Mouse (Mus musculus) heart, postnatal 14 days (tissue): ENCODE measurements around the gene Pecam1. TPM values are rescaled to one million over a fixed set of nuclear protein-coding genes. Genes with fewer than 3 reads are reported as not detected.
A peak's percentile ranks its signal among the peaks of the same experiment; 100 is the strongest.

Experiments used
- DNase-seq, 2 experiments: peaks; one replicate each; pipeline ENCODE4 v3.0.0; 2021 to 2022
- intact Hi-C: fragments of 180-260 bp; cut with DNase I; formaldehyde crosslinking; loops from one replicate; pipeline ENCODE4 v1.15.1; 2025
- microRNA-seq, 2 experiments: library from miRNA; unstranded; fragments of <30 nt; microRNA quantifications; one replicate each; pipeline ENCODE4 v1.2.0; 2021 to 2022
- total RNA-seq, 2 experiments: library from RNA; stranded (reverse); gene quantifications; 2 replicates each; pipeline ENCODE4 v1.2.3; 2021

Gene Pecam1
- total RNA-seq, 2 experiments from 2014 or later = 173 to 180 TPM

GRCm38 (mm10) chr11:106612961-106613637, 137.3 kb downstream of the Pecam1 start, which contains the start of gene Tex2:
Gene Tex2 (minus strand): TSS chr11:106613423.
- intact Hi-C loops = loop anchor here (5.0 kb wide), 1 partner anchor 41 kb away; no protein-coding TSS in a partner anchor
- DNase-seq = peak; percentile 97 to 98

GRCm38 (mm10) chr11:106612209-106612960, 138.0 kb downstream of the Pecam1 start:
- intact Hi-C loops = loop anchor here (5.0 kb wide), 1 partner anchor 40 kb away; no protein-coding TSS in a partner anchor

DNA sequence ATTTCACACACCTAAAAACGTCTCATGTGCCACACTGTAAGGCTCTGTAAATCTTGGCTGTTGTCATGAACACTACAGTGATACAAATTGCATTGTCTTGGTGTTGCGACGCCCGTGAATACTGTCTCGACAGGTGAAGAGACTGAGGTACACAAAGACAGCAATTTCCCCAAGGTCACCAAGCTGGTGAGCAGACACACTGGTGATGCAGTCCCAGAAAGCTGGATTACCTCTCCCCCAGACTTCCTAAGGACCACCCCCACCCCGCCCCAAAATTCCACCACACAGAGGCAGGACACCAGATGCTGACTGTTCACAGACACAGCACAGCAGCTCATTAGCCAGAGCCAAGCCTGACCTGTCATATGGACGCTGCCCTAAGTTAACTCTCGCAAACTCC, 140.7 kb downstream of the Pecam1 start:
- intact Hi-C loops = loop anchor here (5.0 kb wide), 1 partner anchor 37 kb away; no protein-coding TSS in a partner anchor
- DNase-seq = no peak

More at GRCm38 (mm10) chr11:106612209-106612960, 138.0 kb downstream of the Pecam1 start:
- peak; percentile 48 to 68 for DNase-seq

DNA sequence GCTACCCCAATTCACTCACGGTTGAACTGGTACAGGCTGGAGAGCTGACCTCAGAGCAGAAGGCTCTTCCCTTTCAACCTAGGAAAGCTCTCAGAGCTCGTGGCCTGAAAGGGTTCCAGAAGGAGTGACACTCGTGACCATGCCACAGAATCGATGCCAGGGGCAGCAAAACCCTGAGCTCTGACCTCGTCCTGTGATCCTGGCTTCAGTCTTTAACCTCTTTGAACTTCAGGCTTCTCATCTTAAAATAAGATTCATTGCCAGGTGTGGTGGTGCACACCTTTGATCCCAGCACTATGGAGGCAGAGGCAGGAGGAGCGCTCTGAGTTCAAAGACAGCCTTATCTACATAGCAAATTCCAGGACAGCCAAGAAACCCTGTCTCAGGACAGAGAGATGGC, 143.1 kb downstream of the Pecam1 start:
- no peak for DNase-seq

GRCm38 (mm10) chr11:106606042-106606441, 144.4 kb downstream of the Pecam1 start:
- no peak for DNase-seq
- intact Hi-C loops = no loop called here

More for the DNA sequence above, 143.1 kb downstream of the Pecam1 start:
- intact Hi-C loops = no loop called here

Small RNA genes lying within 50 kb of the gene (microRNA-seq; reads per million reads assigned to microRNA genes)
- 0 to 0.36 reads per million in 2 experiments for gene Gm25994
- gene Mir3064 = 19.6 to 21.0 reads per million in 2 experiments

Other genes with a start within 250 kb of the Pecam1 start
- 10 to 100 TPM; 38.2 to 39.2 TPM for gene Tex2, start 137.2 kb downstream of the Pecam1 start, total RNA-seq
- gene Milr1, start 598 bp upstream of the Pecam1 start, total RNA-seq = 1 to 10 TPM; 1.3 to 1.4 TPM
- 1 to 10 TPM; 3.8 to 4.1 TPM for gene Polg2, start 28.9 kb upstream of the Pecam1 start, total RNA-seq
- gene Ddx5, start 38.6 kb upstream of the Pecam1 start, total RNA-seq = 100 to 1,000 TPM; 425 to 428 TPM
- gene Cep95, start 38.6 kb upstream of the Pecam1 start, total RNA-seq = 1 to 10 TPM; 8.2 to 8.3 TPM
- 10 to 100 TPM; 36.4 to 39.4 TPM for gene Smurf2, start 170.1 kb upstream of the Pecam1 start, total RNA-seq
- gene Kpna2, start 248.9 kb upstream of the Pecam1 start, total RNA-seq = 100 to 1,000 TPM in 1 of 2 experiments, 10 to 100 TPM in 1; 84.2 to 103 TPM